Mouse (Mus musculus): ENCODE results near the gene Sdf4. TPM values are rescaled to one million over a fixed set of nuclear protein-coding genes. Genes with fewer than 3 reads are reported as not detected.

The Sdf4 gene
- polyA plus RNA-seq, 1 experiment from 2014 or later = 128 TPM

DNA sequence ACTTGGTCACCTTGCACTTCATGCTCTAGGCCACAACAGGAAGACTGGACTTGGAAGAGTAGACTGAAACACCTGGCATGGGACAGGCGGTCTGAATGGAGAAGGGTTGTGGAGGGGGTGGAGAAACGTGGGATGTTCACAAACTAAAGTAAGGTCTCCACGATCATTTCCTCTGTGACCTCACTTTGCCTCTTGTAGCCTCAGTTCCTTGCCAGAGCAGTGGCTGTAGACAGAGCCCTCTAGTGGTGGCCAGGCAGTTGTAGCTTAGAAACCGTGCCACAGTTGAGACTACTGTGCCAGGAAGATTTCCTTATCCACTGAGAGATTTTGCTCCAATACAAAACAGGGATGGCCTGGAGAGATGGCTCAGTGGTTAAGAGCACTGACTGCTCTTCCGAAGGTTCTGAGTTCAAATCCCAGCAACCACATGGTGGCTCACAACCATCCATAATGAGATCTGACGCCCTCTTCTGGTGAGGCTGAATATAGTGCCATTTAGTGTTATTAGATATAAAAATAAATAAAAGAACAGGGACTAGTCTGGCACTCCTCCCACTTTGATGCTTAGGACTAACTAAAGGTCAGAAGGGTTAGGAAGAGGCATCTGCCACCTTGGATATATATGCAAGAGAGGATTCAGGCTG is 40.9 kb downstream of the Sdf4 start:
- Histone ChIP-seq H3K27ac (no peak overlapping the region), H3K9ac (replicated peaks) (no peak overlapping the region), H3K4me1 (replicated peaks) (peaks cover 33% of the 10 kb centered on the region), H3K36me3 (peaks cover 6% of the 10 kb centered on the region; the same call in 1 of the 2 replicates), H3K9me3 (no peaks in the 10 kb centered on the region), H3K27me3 (peaks cover 29% of the 10 kb centered on the region), H3K4me3 (replicated peaks) (no peak overlapping the region), H3K4me2 (replicated peaks) (no peak overlapping the region)
- no peak for ATAC-seq
- 60% methylated on average over 6 of the region's 6 CpGs for WGBS

DNA sequence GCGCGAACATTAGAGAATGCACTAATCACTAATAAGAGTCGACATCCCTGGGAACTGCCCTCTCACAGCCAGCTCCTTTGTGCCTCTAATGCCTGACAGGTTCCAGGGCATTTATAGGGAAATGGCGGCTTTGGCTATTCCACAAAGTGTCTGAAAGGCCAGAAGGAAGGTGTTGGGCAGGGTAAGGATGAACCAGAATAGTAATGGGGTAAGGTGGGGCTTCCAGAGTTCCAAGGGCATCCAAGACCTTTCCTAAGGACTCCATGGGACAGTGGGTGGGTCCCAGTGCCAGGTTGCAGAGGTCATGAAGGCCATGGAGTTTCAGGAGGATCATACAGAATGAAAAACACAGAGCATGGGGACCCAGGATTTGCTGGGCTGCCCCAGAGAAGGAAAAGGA is 41.6 kb downstream of the Sdf4 start:
- Histone ChIP-seq H3K36me3 (peaks cover 3% of the 10 kb centered on the region; the same call in 1 of the 2 replicates), H3K4me1 (replicated peaks) (peaks cover 33% of the 10 kb centered on the region), H3K9ac (replicated peaks) (no peak overlapping the region; the same call in 1 of the 2 replicates), H3K9me3 (no peaks in the 10 kb centered on the region), H3K27ac (no peak overlapping the region), H3K4me2 (replicated peaks) (peak overlapping the region; percentile 34; the same call in 1 of the 2 replicates), H3K27me3 (peaks cover 29% of the 10 kb centered on the region), H3K4me3 (replicated peaks) (peak overlapping the region; percentile 16; the same call in 1 of the 2 replicates)
- no peak for ATAC-seq
- WGBS = 55% methylated on average over 4 of the region's 4 CpGs

DNA sequence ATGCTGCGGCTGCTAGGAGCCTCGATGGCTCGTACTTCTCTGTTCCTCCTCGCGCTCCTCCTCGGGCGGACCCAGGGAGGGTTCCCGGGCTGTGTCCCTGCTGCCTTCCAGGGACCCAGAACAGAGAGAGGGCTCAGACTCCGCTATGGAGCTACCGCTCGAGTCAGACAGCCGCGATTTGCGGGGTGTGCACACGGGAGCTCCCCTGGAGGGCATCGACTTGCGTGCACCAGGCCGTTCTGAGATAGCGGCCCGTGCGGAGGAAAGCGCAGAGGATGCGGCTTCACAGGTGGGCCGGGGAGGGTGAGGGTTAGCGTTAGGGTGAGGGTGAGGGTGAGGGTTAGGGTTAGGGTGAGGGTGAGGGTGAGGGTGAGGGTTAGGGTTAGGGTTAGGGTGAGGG is 42.2 kb downstream of the Sdf4 start:
- H3K4me3 ChIP-seq (replicated peaks) = peak overlapping the region; percentile 16
- H3K4me2 ChIP-seq (replicated peaks) = peak overlapping the region; percentile 34
- no peaks in the 10 kb centered on the region for H3K36me3 ChIP-seq
- peaks cover 29% of the 10 kb centered on the region for H3K27me3 ChIP-seq
- no peaks in the 10 kb centered on the region for H3K9me3 ChIP-seq
- H3K4me1 ChIP-seq (replicated peaks) = peaks cover 33% of the 10 kb centered on the region
- no peak for ATAC-seq
- peak overlapping the region; percentile 7; the same call in 1 of the 2 replicates for H3K9ac ChIP-seq (replicated peaks)
- 2% methylated on average over 25 of the region's 25 CpGs for WGBS
- no peak overlapping the region for H3K27ac ChIP-seq

DNA sequence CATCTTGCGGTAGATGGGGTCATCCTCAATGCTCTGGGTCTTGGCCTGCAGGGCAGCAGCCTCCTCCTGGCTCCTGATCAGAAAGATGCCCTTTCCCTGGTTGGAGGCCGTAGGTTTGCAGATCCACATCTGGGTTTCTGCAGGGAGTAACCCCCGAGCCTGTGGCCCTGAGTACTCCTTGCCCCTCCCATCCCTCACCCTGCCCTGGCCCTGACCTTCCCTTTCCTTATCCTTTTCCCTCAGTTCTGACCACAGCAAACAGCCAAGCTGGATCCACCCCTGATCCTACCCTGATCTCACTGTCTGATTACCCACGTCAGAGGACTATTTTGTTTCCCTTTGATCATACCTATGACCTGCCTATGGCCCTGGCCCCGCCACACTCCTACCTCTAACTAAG is 52.1 kb downstream of the Sdf4 start:
- H3K9ac ChIP-seq (replicated peaks) = no peak overlapping the region
- no peaks in the 10 kb centered on the region for H3K4me1 ChIP-seq (replicated peaks)
- H3K36me3 ChIP-seq = no peaks in the 10 kb centered on the region
- H3K9me3 ChIP-seq = no peaks in the 10 kb centered on the region
- H3K27me3 ChIP-seq = no peaks in the 10 kb centered on the region
- no peak overlapping the region for H3K4me3 ChIP-seq (replicated peaks)
- no peak for ATAC-seq
- H3K27ac ChIP-seq = no peak overlapping the region
- 75% methylated on average over 5 of the region's 5 CpGs for WGBS
- no peak overlapping the region for H3K4me2 ChIP-seq (replicated peaks)

DNA sequence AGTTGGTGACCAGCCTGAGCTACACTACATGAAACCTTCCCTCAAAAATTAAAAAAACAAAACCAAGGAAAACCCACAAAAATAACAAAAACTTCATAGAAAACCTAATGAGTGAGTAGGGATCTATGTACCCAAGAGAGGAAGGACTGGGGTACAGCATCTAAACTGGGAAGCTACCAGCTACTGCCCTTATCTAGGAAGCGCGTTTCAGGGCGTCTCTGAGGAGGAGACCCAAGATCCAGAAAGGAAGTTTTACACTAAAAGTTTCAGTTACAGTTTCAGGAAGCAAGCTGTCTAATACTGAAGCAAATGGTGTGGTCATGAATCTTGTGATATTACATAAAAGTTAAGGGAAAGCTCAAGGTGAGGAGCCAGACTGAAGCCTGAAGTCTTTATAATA is 57.1 kb downstream of the Sdf4 start:
- no peak for ATAC-seq
- Histone ChIP-seq H3K9ac (replicated peaks) (no peak overlapping the region), H3K36me3 (no peaks in the 10 kb centered on the region), H3K27me3 (no peaks in the 10 kb centered on the region), H3K27ac (no peak overlapping the region), H3K4me2 (replicated peaks) (no peak overlapping the region), H3K4me3 (replicated peaks) (no peak overlapping the region), H3K9me3 (no peaks in the 10 kb centered on the region), H3K4me1 (replicated peaks) (no peaks in the 10 kb centered on the region)
- WGBS = 83% methylated on average over 3 of the region's 3 CpGs

DNA sequence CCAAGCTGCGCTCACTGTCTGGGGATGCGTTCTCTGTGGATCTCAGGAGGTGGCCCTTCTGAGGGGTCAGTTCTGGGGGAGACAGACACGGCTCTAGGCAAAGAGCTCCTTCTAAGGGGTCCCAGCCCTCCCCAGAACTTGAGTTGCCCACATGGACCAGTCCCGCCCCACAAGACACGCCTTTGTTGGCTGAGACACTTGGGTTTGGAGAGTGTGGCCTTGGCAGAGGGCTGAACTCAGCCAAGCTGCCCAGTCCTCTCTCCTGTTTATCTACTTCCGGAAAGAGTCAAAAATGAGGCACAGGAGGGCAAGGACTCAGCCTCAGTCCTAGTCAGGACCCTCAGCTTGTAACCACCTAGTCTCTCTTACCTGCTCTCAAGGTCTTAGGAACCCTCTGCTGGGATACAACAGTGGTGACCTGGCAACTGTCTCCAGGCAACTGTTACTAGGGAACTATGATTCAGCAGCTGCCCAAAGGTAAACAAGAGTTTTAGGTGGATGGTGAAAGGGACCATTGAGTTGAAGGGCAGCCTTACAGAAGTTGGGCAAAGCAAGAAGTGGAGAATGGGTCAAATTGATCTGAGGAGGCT is 57.8 kb downstream of the Sdf4 start:
- H3K9me3 ChIP-seq = no peaks in the 10 kb centered on the region
- no peaks in the 10 kb centered on the region for H3K4me1 ChIP-seq (replicated peaks)
- ATAC-seq = no peak
- 80% methylated on average over 6 of the region's 6 CpGs for WGBS
- H3K4me2 ChIP-seq (replicated peaks) = no peak overlapping the region
- no peak overlapping the region for H3K4me3 ChIP-seq (replicated peaks)
- H3K9ac ChIP-seq (replicated peaks) = no peak overlapping the region
- no peaks in the 10 kb centered on the region for H3K36me3 ChIP-seq
- no peaks in the 10 kb centered on the region for H3K27me3 ChIP-seq
- no peak overlapping the region for H3K27ac ChIP-seq

DNA sequence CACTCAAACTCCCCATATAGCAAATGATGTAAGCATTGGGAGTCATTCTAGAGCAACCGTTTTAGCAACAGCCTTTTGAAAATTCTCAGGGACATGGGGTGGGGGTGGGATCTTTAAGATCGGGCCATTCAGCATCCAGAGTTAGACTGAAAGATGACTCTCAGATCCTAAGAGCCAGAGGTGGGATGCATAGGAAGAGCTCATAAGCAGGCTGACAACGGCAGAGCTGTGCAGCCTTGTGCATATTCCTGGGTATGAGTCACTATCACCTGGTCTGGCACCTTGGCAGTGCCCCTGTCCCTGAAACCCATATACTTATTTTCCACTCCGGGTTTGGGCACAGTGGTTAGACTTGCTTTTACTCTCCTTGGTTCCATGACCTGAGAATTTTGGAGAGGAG is 60.4 kb downstream of the Sdf4 start:
- H3K36me3 ChIP-seq = no peaks in the 10 kb centered on the region
- ATAC-seq = no peak
- H3K4me1 ChIP-seq (replicated peaks) = no peaks in the 10 kb centered on the region
- H3K27me3 ChIP-seq = no peaks in the 10 kb centered on the region
- no peak overlapping the region for H3K4me2 ChIP-seq (replicated peaks)
- H3K4me3 ChIP-seq (replicated peaks) = no peak overlapping the region
- H3K27ac ChIP-seq = no peak overlapping the region
- 83% methylated on average over 4 of the region's 4 CpGs for WGBS
- H3K9me3 ChIP-seq = no peaks in the 10 kb centered on the region
- no peak overlapping the region for H3K9ac ChIP-seq (replicated peaks)

DNA sequence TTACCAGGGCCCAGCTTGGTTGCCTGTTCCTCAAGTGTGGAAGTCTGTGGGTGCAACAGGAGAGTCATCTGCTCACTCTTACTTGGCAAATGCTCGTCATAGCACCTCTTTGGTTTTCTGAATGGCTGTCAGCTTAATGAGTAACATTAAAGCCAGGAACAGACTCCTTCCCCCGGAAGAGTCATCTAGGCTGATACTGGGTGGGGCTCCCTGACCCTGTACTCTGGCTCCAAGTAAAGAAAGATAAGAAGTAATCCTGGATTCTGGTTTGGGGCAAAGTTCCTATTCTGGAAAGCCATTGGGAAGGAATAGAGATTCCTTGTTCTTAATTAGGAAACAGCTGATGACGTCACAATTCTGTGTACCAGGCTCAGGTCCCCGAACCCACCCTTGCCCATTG is 61.5 kb downstream of the Sdf4 start:
- no peak overlapping the region for H3K4me2 ChIP-seq (replicated peaks)

DNA sequence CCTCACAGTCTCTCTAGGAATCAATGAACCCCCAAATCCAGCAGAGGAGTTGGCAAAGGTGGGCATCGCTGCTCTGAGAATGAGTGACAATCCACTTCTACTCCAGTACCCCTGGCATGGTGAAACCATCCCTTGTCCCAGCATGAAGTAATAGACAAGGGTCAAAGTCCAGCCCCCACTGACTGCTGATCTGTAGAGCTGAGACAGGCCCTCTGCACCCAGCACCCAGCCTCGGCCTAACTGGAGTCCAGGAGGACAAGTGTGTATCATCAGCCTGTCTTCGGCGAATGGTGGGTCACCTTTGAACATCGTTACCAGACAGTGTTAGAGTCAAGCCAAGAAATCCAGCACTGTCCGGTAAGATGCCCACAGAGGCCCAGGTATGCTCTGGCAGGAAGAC is 61.9 kb downstream of the Sdf4 start:
- no peak for ATAC-seq
- Histone ChIP-seq H3K36me3 (no peaks in the 10 kb centered on the region), H3K27me3 (no peaks in the 10 kb centered on the region), H3K27ac (no peak overlapping the region), H3K4me3 (replicated peaks) (no peak overlapping the region), H3K4me1 (replicated peaks) (no peaks in the 10 kb centered on the region), H3K4me2 (replicated peaks) (no peak overlapping the region), H3K9me3 (no peaks in the 10 kb centered on the region), H3K9ac (replicated peaks) (no peak overlapping the region)
- 97% methylated on average over 6 of the region's 6 CpGs for WGBS

More for the DNA sequence above, 61.5 kb downstream of the Sdf4 start:
- no peak for ATAC-seq
- WGBS = 93% methylated on average over 4 of the region's 4 CpGs
- no peaks in the 10 kb centered on the region for H3K36me3 ChIP-seq
- no peaks in the 10 kb centered on the region for H3K27me3 ChIP-seq
- H3K9me3 ChIP-seq = no peaks in the 10 kb centered on the region
- no peak overlapping the region for H3K4me3 ChIP-seq (replicated peaks)
- H3K9ac ChIP-seq (replicated peaks) = no peak overlapping the region
- H3K4me1 ChIP-seq (replicated peaks) = no peaks in the 10 kb centered on the region
- no peak overlapping the region for H3K27ac ChIP-seq

DNA sequence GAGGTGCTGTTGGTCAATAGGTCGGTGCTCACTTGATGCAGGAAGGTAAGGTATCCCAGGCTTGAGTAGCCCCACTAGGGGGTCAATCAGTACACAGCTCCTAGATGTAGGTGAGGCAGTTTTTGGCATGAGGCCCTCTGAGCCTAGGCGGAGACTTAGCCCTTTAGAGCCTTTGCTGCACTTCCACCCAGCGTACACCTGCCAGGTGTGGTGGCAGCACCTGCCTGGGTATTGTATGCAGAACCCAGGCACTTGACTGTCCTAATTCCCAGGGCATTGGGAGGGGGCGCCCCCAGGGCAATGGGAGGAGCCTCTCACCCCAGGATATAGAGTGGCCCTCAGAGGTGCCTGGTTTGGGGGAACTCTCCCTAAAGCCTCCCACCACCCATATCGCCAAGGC is 62.5 kb downstream of the Sdf4 start:
- Histone ChIP-seq H3K4me1 (replicated peaks) (no peaks in the 10 kb centered on the region), H3K9me3 (no peaks in the 10 kb centered on the region), H3K9ac (replicated peaks) (no peak overlapping the region), H3K27me3 (no peaks in the 10 kb centered on the region), H3K4me2 (replicated peaks) (no peak overlapping the region), H3K4me3 (replicated peaks) (no peak overlapping the region), H3K27ac (no peak overlapping the region), H3K36me3 (no peaks in the 10 kb centered on the region)
- ATAC-seq = no peak
- WGBS = 93% methylated on average over 5 of the region's 5 CpGs

DNA sequence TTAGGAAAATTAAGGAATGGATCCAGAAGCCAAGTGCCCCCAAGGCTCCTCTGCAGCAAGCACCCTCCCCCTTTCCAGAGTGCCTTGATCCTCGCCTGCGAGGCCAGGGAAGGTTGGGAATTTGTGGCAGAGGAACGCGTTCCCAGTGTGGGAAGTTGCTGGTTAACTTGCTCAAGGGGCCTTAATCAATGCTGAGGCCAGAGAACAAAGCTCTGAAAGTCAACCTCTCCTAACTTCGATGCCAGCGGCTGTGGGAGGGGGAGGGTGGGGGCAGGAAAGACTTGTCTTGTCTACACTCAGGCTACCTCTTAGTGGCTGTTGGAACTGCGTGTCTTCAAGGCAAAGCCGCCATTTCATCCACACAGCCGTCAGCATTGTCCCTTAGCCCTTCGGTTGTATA is 65.0 kb downstream of the Sdf4 start:
- H3K4me3 ChIP-seq (replicated peaks) = no peak overlapping the region
- no peak overlapping the region for H3K4me2 ChIP-seq (replicated peaks)
- H3K4me1 ChIP-seq (replicated peaks) = no peaks in the 10 kb centered on the region
- 76% methylated on average over 10 of the region's 10 CpGs for WGBS
- H3K27ac ChIP-seq = no peak overlapping the region
- no peaks in the 10 kb centered on the region for H3K27me3 ChIP-seq
- no peaks in the 10 kb centered on the region for H3K9me3 ChIP-seq
- H3K36me3 ChIP-seq = no peaks in the 10 kb centered on the region
- no peak for ATAC-seq
- no peak overlapping the region for H3K9ac ChIP-seq (replicated peaks)

DNA sequence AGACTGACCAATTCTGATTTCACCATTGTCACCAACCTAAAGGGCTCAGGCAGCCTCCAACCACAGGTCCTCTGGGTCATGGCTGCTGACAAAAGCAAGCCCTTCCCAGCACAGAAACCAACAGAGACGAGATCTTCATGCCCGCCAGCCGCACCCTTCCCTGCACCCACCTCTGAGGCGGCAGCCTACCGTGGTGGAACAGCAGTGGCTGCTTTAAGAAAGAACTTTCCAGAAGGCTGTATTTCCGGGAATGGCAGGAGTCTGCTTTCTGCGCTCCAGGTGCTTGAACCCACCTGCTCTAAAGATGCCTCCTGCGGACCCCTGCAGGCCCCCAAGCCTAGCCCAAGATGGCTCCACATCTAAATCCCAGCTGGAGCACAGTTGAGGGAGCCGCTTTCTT is 66.2 kb downstream of the Sdf4 start:
- no peak for ATAC-seq
- no peaks in the 10 kb centered on the region for H3K9me3 ChIP-seq
- 78% methylated on average over 9 of the region's 9 CpGs for WGBS
- no peak overlapping the region for H3K4me3 ChIP-seq (replicated peaks)
- H3K27ac ChIP-seq = no peak overlapping the region
- H3K9ac ChIP-seq (replicated peaks) = no peak overlapping the region
- no peaks in the 10 kb centered on the region for H3K36me3 ChIP-seq
- no peak overlapping the region for H3K4me2 ChIP-seq (replicated peaks)
- peaks cover 3% of the 10 kb centered on the region for H3K4me1 ChIP-seq (replicated peaks)
- H3K27me3 ChIP-seq = no peaks in the 10 kb centered on the region

DNA sequence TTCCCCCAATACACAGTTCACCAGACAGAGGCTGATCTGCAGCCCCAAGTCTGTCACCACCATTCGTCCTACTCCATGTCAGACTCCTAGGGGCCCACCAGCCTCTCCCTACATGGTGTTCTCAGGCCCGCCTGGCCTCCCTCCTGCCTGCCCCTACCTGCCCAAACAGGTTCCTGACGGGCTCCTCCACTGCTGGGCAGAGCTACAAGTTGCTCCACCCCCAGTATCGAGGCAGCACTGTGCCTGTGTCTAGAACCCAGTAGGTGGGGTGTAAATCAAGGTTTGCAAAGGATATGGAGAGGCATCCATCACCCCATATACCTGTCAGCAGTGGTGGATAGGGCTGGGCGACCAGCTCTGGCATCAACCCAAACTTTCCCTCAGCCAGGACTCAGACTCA is 66.6 kb downstream of the Sdf4 start, which contains the start of gene Ttll10:
Gene Ttll10, minus strand, starts transcription at position 154 of the 400 bp plus-strand sequence.
- Histone ChIP-seq H3K4me2 (replicated peaks) (no peak within 1 kb of the TSS), H3K4me1 (replicated peaks) (peaks cover 8% of the 10 kb centered on the region), H3K4me3 (replicated peaks) (no peak within 1 kb of the TSS), H3K9ac (replicated peaks) (no peak within 1 kb of the TSS), H3K9me3 (no peaks in the 10 kb centered on the region), H3K27ac (no peak within 1 kb of the TSS), H3K27me3 (no peaks in the 10 kb centered on the region), H3K36me3 (no peaks in the 10 kb centered on the region)
- no peak for ATAC-seq
- WGBS = 46% methylated on average over 5 of the region's 5 CpGs
